Mouse (Mus musculus) kidney, postnatal 36 days (tissue): ENCODE measurements around the gene Itga1.

Source experiments
- DNase-seq, 2 experiments: peaks; one replicate each; pipeline ENCODE4 v3.0.0; 2021 to 2022; ENCODE audit warnings: mixed read lengths in 2 of 2

Gene Itga1

GRCm38 (mm10) chr13:115050660-115051559 is 50.9 kb downstream of the Itga1 start:
- DNase-seq, result no peak

DNA sequence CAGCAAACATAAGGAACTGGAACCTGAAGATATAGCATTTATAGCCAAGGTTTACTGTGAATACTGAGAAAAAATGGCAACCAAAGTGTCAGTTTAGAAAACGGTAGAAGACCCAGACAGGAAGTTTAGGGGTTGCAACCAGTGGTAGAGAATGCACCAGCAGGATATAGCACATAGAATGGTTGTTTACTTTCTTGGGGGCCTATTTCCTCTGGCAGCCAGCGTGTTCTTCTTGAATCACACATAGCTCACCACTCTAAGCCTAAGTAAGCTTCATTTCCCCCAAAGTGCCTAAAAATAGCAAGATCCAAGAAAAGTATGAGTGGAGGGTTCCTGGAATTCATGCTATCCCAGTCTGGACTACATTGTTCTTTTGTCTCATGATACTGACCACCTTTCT is 59.1 kb downstream of the Itga1 start:
- DNase-seq, result no peak

- peak in 1 of 2 experiments; percentile 44 for DNase-seq
These were observed 64.5 kb downstream of the Itga1 start for GRCm38 (mm10) chr13:115037304-115037703.

DNA sequence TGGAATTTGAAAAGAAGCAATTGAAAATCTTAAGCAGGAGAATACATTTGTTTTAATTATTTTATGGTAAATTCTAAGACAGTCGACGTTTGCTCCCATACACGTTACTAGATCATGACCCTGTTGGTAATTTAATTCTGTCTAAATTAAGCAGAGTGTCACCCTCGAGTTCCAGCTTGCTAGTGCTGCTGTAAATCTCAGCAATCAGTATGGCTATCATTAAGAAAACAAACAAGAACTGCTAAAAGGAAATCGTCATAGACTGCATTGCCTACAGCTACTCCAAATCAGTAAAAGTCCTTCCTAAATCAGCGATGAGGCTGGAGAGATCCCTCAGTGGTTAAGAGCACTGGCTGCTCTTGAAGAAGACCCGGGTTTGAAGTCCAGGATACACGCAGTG is 66.4 kb downstream of the Itga1 start:
- no peak for DNase-seq

DNA sequence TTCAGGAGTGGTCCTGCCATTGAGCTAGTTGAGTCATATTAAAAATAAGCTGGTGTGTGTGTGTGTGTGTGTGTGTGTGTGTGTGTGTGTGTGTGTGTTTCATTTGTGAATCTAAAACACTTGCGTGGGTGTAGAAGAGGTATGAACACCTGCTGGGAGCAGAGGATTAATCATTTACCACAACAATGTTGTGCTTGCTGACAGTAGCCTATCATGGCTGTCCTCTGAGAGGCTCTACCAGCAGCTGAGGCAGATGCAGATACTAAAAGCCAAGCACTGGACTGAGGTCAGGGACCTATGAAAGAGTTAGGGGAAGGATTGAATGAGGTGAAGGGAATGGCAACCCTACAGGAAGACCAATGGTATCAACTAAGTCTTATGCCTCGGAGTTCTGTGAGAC is 68.6 kb downstream of the Itga1 start:
- DNase-seq, result peak in 1 of 2 experiments; percentile 55

GRCm38 (mm10) chr13:115031177-115032000 is 70.4 kb downstream of the Itga1 start:
- peak; percentile 59 to 83 for DNase-seq

GRCm38 (mm10) chr13:115025394-115025793 is 76.4 kb downstream of the Itga1 start:
- DNase-seq, result no peak

DNA sequence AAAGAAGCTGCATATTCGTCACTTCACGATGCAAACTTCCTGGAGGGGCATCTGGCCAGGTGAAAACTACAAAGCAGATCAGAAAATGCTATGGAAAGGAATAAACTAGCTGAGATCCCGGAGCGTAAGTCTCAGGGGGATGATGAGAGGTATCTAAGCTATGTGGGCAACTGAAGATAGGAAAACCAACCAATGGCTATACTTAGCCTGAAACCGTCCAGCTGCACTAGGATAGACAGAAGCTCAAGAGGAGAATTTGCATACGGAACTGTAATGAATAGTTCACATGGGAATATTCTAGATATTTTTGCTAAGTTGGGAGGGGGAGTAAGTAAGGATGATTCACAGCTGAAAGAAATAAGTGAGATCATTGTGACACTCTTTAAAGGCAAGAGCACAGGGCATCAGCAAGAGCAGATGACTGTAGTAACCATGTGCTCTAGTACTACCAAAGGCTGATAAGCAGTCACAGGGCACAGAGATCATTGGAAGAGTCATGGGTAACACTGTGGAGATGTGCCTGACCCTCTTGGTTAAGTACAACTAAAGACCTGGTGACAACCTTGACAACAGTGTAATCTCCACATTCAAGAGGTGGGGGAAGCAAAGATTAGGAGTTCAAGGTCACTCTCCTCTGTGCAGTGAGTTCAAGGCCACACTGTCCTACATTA is 79.5 kb downstream of the Itga1 start:
- no peak for DNase-seq

- DNase-seq, result no peak
These were observed 80.4 kb downstream of the Itga1 start for GRCm38 (mm10) chr13:115021411-115021810.

- DNase-seq, result no peak
These were observed 81.0 kb downstream of the Itga1 start for GRCm38 (mm10) chr13:115020727-115021126.

DNA sequence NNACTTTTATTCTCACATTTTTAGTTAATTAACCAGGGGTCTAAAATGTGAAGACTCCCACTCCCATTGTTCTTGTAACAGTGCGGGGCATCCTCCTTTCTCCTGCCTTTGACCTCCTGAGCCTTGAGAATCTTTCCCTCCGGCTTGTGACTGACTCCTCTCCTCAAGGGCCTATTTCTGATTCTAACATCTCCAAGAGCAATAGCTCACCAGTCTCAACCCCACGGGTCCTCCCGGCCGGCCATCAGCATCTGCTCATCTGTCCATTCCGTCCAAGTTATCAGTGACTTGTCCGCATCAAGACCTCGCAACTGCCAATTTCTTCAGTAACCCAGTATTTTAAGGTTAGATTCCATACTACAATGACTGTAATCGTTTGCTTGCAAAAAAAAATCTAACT is 84.2 kb downstream of the Itga1 start:
- no peak for DNase-seq

DNA sequence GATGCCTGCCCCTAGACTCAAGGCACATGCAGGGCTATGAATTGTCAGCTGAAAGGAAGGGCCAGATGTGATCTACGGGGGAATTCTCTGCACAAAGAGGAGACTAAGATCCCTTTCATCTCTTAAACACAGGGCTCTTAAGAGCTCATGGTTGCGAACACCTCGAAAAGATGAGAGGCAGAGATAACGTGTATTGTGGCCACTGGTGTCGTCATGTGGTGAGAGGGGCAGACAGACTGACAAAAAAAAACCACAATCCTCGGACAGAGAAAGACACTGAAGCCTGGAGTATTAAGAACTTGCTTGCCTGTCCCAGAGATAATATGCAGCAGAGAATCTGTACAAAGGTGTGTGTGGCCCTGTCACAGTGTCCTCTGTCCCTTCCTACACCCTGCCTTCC is 90.2 kb downstream of the Itga1 start:
- DNase-seq, result no peak

- no peak for DNase-seq
These were observed 95.4 kb downstream of the Itga1 start for GRCm38 (mm10) chr13:115006213-115006835.

GRCm38 (mm10) chr13:115005342-115005741 is 96.4 kb downstream of the Itga1 start:
- no peak for DNase-seq

DNA sequence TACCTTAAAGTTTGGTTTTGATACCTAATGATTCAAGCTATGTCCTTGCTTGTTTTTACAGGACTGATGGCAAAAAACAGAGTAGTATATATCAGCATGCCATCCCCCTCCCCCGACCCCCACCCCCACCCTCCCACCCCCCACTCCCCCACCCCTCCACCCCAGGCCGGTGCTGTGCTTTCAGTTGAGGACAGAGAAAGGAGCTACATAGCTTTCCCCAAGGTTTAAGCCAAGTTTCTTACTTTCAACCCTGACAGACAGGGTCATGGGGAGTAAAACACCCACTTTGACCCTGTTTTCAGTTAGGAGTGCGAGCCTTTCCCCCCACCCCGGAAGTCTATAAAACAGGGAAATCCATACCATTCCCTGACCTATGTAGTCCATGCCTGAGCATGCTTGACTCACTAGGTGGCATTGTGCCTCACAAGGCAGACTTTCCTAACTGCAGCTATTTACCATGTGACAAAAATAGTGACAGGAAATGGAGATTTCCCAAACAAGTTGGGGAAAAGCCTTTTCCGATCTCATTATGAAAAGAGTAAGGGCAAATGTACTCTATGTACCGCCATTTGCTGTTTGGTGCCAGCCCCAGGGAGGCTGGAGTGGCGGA is 98.2 kb downstream of the Itga1 start:
- peak in 1 of 2 experiments; percentile 23 for DNase-seq

GRCm38 (mm10) chr13:115002837-115003236 is 98.9 kb downstream of the Itga1 start:
- no peak for DNase-seq

- no peak for DNase-seq
These were observed 99.6 kb downstream of the Itga1 start for GRCm38 (mm10) chr13:115002155-115002554.

DNA sequence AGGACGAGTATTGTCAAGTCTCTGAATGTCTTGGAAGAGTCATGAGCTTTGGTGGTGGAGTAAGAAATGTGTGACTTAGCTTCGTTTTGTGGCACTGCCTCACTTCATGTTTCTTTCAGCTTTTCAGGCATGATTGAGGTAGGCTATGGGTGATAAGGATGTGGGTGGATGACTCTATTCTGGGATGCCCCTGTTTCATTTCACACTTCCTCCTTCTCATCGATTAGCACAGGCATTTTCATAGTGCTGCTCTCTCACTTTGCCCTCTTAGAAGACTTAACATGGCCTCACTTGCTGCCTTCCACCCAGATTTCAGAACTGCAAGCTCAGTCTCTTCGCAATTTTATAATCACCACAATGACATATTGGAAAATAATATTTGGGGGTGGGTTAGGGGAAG is 102.2 kb downstream of the Itga1 start:
- no peak for DNase-seq

- no peak for DNase-seq
These were observed 103.7 kb downstream of the Itga1 start for GRCm38 (mm10) chr13:114998100-114998499.

DNA sequence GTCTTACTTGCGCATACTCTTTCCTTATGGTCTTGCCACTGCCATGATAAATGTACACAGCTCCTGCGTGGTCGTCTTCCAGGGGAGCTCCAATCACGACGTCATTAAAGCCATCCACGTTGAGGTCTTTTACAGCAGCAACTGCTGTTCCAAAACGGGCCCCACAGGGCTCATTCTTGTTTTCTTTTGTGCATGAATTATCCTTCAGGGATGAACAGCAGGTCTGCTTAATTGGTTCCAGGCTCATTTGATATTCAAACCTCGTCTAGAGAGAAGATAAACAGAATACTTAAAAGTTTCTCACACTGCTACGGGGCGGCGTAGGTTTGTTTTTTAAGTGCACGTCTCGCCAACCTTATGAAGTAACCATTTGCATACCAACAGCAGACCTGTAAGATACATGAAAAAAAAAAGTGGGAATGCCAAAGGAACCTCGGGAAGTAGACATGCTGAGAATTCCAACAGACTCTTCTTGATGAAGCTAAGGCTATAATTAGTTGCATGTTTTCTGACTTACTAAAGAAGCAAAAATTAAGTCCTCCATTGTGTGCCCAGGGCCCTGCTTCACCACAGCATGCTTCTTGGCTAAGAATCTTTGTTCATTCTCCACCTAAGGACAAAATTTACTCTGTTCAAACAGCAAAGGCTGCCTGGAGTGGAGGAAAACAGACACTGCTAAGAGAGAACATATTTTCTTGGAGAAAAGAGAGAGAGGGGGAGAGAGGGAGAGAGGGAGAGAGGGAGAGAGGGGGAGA is 109.3 kb downstream of the Itga1 start:
- DNase-seq, result no peak

GRCm38 (mm10) chr13:114987668-114988067 is 114.1 kb downstream of the Itga1 start:
- no peak for DNase-seq
